Mouse (Mus musculus): ENCODE results near the gene Rnase2a. TPM values are rescaled to one million over a fixed set of nuclear protein-coding genes. Genes with fewer than 3 reads are reported as not detected.
A peak's percentile ranks its signal among the peaks of the same experiment; 100 is the strongest.
"Not testable (repeated sequence)": the region's sequence is repeated elsewhere in the genome, so short reads cannot be mapped to it uniquely, and the experiment has no call there.

Rnase2a gene
- polyA plus RNA-seq, 1 experiment = not detected

DNA sequence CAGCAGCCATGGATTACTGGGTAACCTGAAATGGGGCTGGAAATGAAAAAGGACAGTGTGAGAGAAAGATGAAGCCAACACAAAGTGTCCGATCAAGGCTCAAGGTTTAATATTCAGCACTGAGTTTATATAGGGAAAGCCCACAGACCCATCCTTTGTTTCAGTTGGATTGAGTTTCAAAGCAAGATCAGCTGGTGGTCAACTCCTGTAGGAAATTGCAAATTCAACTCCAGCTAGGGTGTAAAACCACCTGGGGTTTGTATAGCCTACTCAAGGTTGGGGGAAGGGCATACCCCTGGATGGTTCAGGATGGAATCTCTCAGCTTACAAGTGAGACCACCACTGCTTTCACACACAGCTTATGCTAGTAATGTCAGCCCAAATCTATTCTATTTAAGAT is 8.2 kb downstream of the Rnase2a start:
- no peak for TF ChIP-seq POLR2A (IDR thresholded peaks at IDR 0.05; ENCODE audit: borderline replicate concordance, low read depth, low read length)
- Histone ChIP-seq H3K27ac (ENCODE audit: insufficient read depth, low read depth, low read length) (no peak overlapping the region), H3K4me1 (ENCODE audit: control insufficient read depth, insufficient read depth, low read length) (peaks cover 5% of the 10 kb centered on the region; the same call in 1 of the 2 replicates), H3K4me3 (ENCODE audit: insufficient read depth, low read length) (no peak overlapping the region)

DNA sequence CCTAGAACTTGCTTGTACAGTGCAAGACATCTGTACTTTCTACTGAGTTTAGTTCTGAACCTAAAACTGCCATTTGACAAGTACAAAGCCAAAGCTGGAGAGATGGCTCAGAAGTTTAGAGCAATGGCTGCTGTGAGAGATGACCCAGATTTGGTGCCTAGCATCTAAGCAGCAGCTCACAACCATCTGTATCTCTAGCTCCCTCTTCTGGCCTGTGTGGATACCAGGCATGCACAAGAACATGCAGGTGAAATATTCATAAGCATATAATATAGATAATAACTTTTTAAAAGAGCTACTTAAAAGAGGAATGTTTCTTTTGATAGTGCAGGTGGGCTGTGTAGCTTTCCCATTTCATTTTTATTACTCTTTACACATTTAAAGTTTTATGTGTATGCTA is 15.0 kb downstream of the Rnase2a start:
- H3K27ac ChIP-seq (ENCODE audit: insufficient read depth, low read depth, low read length) = no peak overlapping the region
- H3K4me3 ChIP-seq (ENCODE audit: insufficient read depth, low read length) = no peak overlapping the region
- H3K4me1 ChIP-seq (ENCODE audit: control insufficient read depth, insufficient read depth, low read length) = peaks cover 11% of the 10 kb centered on the region
- no peak for TF ChIP-seq POLR2A (IDR thresholded peaks at IDR 0.05; ENCODE audit: borderline replicate concordance, low read depth, low read length)
- 0 out of 2 replicates have a peak, but pooled peaks have one; percentile 20 for TF ChIP-seq CTCF (IDR thresholded peaks at IDR 0.05; ENCODE audit: low read depth, low read length)

DNA sequence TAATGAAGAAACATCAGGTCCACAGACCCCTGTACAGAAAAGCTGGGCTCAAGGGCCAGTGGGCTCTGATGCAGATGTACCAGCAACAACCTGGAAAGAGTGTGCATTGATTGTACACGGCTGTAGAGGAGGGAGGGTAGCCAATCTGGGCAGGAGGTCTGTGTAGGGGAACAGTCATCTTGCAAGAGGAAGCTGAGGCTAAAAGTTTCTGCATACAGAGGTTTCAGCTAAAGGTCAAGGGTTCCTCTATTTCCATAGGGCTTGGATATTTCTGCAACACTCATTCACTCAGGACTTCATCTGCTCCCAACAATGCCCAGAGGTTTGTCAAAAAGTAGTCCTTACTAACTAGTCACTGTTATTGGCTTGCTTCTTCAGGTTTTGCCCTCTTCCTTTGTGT is 18.4 kb downstream of the Rnase2a start:
- H3K27ac ChIP-seq (ENCODE audit: insufficient read depth, low read depth, low read length); H3K4me3 ChIP-seq (ENCODE audit: insufficient read depth, low read length): not testable (repeated sequence)
- H3K4me1 ChIP-seq (ENCODE audit: control insufficient read depth, insufficient read depth, low read length) = peaks cover 11% of the 10 kb centered on the region

DNA sequence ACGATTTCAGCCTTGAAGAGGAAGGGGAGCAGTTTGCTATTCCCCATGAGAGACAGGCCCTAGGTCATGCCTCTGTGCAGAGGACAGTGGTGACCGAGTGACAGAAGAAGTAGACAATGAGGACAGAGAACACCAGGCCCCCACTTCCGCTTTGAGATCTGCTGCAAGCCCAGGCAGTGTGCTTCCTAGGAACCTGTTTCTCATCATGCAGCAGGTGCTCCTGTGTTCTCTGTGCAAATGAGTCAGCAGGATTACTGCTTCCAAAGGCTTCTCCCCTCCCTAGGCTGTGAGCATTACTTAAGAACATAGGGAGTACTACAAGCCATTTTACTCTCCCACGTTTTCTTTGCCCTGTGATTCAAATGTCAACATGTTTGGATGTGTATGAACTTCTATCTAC is 26.3 kb downstream of the Rnase2a start:
- H3K4me1 ChIP-seq (ENCODE audit: control insufficient read depth, insufficient read depth, low read length); H3K27ac ChIP-seq (ENCODE audit: insufficient read depth, low read depth, low read length); H3K4me3 ChIP-seq (ENCODE audit: insufficient read depth, low read length): not testable (repeated sequence)

DNA sequence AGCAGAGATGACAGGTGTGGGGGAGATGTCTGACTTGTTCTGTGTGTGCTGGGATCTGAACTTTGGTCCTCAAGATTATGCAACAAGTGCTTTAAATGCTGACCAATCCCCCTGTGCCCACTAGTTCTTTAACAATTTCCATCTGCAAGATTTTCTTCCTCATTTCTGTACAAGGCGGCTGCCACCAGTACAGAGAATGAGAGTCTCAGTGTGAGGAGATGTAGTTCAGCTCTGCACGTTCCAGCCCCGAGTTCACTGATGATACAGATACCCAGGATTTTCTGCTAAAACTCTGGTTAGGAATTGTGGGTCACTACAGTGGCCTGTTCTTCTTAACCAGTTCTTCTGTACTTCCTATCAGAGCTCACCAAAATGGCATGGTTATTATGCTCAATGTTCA is 35.8 kb downstream of the Rnase2a start:
- not testable (repeated sequence) for H3K4me3 ChIP-seq (ENCODE audit: insufficient read depth, low read length); H3K27ac ChIP-seq (ENCODE audit: insufficient read depth, low read depth, low read length)
- H3K4me1 ChIP-seq (ENCODE audit: control insufficient read depth, insufficient read depth, low read length) = peaks cover 15% of the 10 kb centered on the region

Other genes starting within 250 kb of the Rnase2a start
- not detected in 2 replicates for gene Rnase10, start 248.4 kb downstream of the Rnase2a start, polyA plus RNA-seq (2012; ENCODE audit: insufficient read depth, insufficient read length, missing spikeins)
- not detected in 2 replicates for gene Rnase9, start 214.2 kb downstream of the Rnase2a start, polyA plus RNA-seq (2012; ENCODE audit: insufficient read depth, insufficient read length, missing spikeins)
- not detected in 2 replicates for gene Rnase11, start 205.9 kb downstream of the Rnase2a start, polyA plus RNA-seq (2012; ENCODE audit: insufficient read depth, insufficient read length, missing spikeins)
- gene Rnase12, start 198.5 kb downstream of the Rnase2a start, polyA plus RNA-seq (2012; ENCODE audit: insufficient read depth, insufficient read length, missing spikeins) = not detected in 2 replicates
- not detected in 2 replicates for gene Olfr750, start 181.7 kb downstream of the Rnase2a start, polyA plus RNA-seq (2012; ENCODE audit: insufficient read depth, insufficient read length, missing spikeins)
- 164 and 169 TPM in 2 replicates for gene Rnase4, start 165.0 kb downstream of the Rnase2a start, polyA plus RNA-seq (2012; ENCODE audit: insufficient read depth, insufficient read length, missing spikeins)
- gene Ang, start 165.0 kb downstream of the Rnase2a start, polyA plus RNA-seq (2012; ENCODE audit: insufficient read depth, insufficient read length, missing spikeins) = 31.9 and 39.4 TPM in 2 replicates
- gene Eddm3b, start 141.7 kb downstream of the Rnase2a start, polyA plus RNA-seq (2012; ENCODE audit: insufficient read depth, insufficient read length, missing spikeins) = not detected in 2 replicates
- 25.6 and 26.6 TPM in 2 replicates for gene Rnase6, start 132.2 kb downstream of the Rnase2a start, polyA plus RNA-seq (2012; ENCODE audit: insufficient read depth, insufficient read length, missing spikeins)
- not detected in 2 replicates for gene Rnase1, start 109.3 kb downstream of the Rnase2a start, polyA plus RNA-seq (2012; ENCODE audit: insufficient read depth, insufficient read length, missing spikeins)
- not detected in 2 replicates for gene Rnase2b, start 93.9 kb downstream of the Rnase2a start, polyA plus RNA-seq (2012; ENCODE audit: insufficient read depth, insufficient read length, missing spikeins)
- not detected in 2 replicates for gene Ang2, start 57.0 kb downstream of the Rnase2a start, polyA plus RNA-seq (2012; ENCODE audit: insufficient read depth, insufficient read length, missing spikeins)
- gene Ear14, start 52.7 kb downstream of the Rnase2a start, polyA plus RNA-seq (2012; ENCODE audit: insufficient read depth, insufficient read length, missing spikeins) = not detected in 2 replicates
- not detected in 2 replicates for gene Gm7247, start 105.6 kb upstream of the Rnase2a start, polyA plus RNA-seq (2012; ENCODE audit: insufficient read depth, insufficient read length, missing spikeins)
- not detected in 2 replicates for gene Vmn2r88, start 154.7 kb upstream of the Rnase2a start, polyA plus RNA-seq (2012; ENCODE audit: insufficient read depth, insufficient read length, missing spikeins)
- gene Vmn2r89, start 195.7 kb upstream of the Rnase2a start, polyA plus RNA-seq (2012; ENCODE audit: insufficient read depth, insufficient read length, missing spikeins) = 0.15 TPM in 1 of 2 replicates, not detected in the other